Mouse (Mus musculus): ENCODE measurements around the gene Flt3l. TPM values are rescaled to one million over a fixed set of nuclear protein-coding genes. Genes with fewer than 3 reads are reported as not detected.

Gene Flt3l
- polyA plus RNA-seq, 1 experiment from 2014 or later: 1.4 TPM

DNA sequence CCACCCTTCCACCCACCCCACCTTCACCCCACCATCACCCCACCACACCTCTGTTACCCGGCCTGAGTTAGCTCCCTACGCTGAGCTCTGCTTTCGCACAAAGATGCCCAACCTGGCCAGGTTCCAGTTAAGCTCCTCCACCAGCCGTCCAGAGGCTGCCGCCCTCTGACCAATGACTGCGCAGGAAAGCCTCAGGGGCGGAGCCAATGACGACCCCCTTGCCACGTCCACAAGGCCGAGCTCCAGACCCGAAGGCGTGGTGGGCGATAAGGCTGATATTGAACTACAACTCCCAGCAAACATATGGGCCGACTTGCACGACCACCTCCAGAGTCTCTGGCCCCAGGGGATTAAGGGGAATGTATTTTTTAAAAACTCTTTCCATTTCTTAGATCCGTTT, 44.2 kb downstream of the Flt3l start, which contains the start of gene Rcn3:
TSS of gene Rcn3 (minus strand) at position 174 of the 400 bp plus-strand sequence.
- peak within 1 kb of the TSS; percentile 91 for H3K27ac ChIP-seq
- H3K9me3 ChIP-seq (replicated peaks): no peaks in the 10 kb centered on the region
- peaks cover 31% of the 10 kb centered on the region for H3K36me3 ChIP-seq
- H3K4me3 ChIP-seq: peak within 1 kb of the TSS; percentile 71
- H3K27me3 ChIP-seq (ENCODE audit: low read depth, poor library complexity, severe bottlenecking): no peaks in the 10 kb centered on the region
- peak; percentile 93 for DNase-seq (ENCODE audit: low spot score)
- peaks cover 48% of the 10 kb centered on the region for H3K4me1 ChIP-seq
- WGBS: under 1% methylated on average over 16 of the region's 16 CpGs

DNA sequence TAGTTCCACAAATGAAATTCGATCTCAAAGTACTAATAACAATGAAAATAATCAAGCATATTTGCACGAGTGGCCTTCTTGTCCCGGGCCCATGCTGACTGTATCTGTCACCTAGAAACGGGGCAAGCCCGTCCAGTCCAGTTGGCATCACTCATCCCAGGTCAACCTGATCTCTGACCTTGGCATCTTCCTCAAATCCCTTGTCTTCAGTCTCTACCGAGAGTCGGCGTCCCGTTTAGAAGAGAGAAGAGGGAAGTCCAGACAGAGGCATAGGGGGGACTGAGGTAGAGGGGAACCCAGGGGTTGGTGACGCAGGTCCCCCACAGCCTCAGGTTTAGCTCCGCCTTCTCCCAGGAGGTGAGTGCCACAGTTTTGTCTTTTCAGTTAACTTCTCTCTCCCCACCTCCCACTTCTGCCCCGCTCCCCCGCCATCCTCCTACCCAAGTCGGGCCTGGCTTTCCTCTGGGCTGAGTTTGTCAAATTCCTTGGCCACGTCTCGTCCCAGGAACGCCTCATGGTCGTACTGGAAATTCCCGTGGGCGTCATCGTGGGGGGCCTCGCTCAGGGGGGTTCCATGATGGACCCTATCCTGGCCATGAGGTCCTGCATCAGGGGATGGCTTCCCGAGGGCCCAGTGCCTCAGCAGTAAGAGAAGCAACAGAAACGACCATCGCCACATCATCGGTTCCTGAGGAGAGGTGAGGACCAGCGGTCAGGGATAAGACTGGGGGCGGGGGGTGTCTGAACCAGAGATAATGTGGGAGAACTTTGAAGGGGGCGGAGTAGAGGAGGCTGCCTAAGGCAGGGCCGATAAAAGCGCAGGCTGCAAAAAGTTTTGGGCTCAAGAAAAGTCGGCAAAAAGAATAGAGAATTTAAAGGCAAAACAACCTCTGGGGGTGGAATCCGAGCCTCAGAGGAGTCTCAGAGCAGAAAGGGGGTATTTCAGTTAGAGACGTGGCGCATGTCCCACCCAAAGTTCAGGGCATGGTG, 44.9 kb downstream of the Flt3l start:
- H3K36me3 ChIP-seq: peaks cover 38% of the 10 kb centered on the region
- peaks cover 48% of the 10 kb centered on the region for H3K4me1 ChIP-seq
- H3K4me3 ChIP-seq: peak overlapping the region; percentile 71
- H3K9me3 ChIP-seq (replicated peaks): no peaks in the 10 kb centered on the region
- peak; percentile 60 for DNase-seq (ENCODE audit: low spot score)
- no peaks in the 10 kb centered on the region for H3K27me3 ChIP-seq (ENCODE audit: low read depth, poor library complexity, severe bottlenecking)
- 14% methylated on average over 35 of the region's 35 CpGs for WGBS
- H3K27ac ChIP-seq: peak overlapping the region; percentile 91

DNA sequence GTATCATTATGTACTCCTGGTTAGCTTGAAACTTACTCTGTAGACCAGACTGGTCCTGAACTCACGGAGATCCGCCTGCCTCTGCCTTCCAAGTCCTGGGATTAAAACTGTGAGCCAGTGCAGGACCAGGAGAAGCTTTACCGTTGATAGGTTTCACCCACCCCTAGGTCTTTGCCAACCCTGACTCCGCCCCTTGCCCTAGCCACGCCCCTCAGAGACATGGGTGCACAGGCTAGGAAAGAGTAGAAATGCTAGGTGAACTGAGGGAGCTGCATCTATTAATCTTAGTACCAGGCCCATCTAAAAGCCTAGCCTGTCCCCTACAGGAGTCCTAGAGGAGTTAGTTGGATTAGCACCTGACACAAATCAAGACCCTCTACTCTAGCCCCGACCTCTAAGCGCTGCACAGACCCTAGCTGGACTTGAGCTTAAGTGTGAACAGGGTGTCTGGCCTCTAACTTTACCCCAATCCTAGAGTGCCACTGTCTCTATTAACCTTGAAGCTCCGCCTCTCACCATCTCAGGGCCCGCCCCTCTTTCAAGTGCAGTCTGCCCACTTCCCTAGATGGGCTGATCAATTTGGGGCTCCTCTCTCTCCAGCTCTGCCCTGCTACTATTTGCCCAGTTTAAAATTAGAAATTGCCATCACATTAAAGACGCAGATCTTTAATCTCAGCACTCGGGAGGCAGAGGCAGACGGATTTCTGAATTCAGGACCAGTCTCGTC, 45.8 kb downstream of the Flt3l start:
- Histone ChIP-seq H3K36me3 (peaks cover 47% of the 10 kb centered on the region), H3K9me3 (replicated peaks) (no peaks in the 10 kb centered on the region), H3K4me3 (peak overlapping the region; percentile 71), H3K27ac (peak overlapping the region; percentile 91; the same call in 1 of the 2 replicates), H3K27me3 (ENCODE audit: low read depth, poor library complexity, severe bottlenecking) (no peaks in the 10 kb centered on the region), H3K4me1 (peaks cover 45% of the 10 kb centered on the region)
- DNase-seq (ENCODE audit: low spot score): no peak
- 83% methylated on average over 13 of the region's 13 CpGs for WGBS

DNA sequence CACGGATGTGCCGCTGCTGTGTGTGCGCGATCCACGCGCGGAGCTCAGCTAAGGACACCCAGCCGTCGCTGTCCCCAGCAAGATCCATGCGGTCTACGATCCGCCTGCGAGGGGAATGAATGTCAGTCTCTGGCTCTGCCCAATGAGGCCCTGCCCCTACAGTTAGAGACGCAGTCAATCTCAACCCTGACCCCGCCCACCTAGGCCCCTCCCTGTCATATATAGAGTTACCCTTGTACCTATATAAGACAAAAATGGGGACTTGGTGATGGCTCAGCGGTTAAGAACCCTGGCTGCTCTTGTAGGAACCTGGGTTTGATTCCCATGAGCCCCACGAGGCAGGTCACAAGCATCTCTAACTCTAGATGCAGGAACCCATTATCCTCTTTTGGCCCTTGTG, 47.6 kb downstream of the Flt3l start:
- Histone ChIP-seq H3K36me3 (peaks cover 65% of the 10 kb centered on the region), H3K27ac (no peak overlapping the region), H3K4me1 (peaks cover 27% of the 10 kb centered on the region), H3K9me3 (replicated peaks) (no peaks in the 10 kb centered on the region), H3K4me3 (no peak overlapping the region), H3K27me3 (ENCODE audit: low read depth, poor library complexity, severe bottlenecking) (no peaks in the 10 kb centered on the region)
- 92% methylated on average over 17 of the region's 17 CpGs for WGBS
- DNase-seq (ENCODE audit: low spot score): no peak

DNA sequence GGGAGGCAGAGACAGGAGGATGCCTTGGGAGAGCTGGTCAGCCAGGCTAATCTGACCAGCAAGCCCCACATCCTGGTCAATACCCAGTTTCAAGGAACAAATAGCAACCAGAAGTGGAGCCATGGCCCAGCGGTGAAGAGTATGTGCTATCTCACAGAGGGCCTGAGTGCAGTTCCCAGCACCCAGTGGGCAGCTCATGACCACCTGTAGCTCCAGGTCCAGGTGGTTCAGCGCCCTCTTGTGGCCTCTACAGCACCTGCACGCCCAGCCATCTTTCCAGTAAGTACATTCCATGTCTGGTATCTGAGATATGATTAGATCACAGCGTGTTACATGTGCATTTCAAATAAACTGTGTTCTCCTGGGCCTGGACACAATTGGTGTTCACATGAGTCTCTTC, 50.1 kb downstream of the Flt3l start:
- no peaks in the 10 kb centered on the region for H3K27me3 ChIP-seq (ENCODE audit: low read depth, poor library complexity, severe bottlenecking)

DNA sequence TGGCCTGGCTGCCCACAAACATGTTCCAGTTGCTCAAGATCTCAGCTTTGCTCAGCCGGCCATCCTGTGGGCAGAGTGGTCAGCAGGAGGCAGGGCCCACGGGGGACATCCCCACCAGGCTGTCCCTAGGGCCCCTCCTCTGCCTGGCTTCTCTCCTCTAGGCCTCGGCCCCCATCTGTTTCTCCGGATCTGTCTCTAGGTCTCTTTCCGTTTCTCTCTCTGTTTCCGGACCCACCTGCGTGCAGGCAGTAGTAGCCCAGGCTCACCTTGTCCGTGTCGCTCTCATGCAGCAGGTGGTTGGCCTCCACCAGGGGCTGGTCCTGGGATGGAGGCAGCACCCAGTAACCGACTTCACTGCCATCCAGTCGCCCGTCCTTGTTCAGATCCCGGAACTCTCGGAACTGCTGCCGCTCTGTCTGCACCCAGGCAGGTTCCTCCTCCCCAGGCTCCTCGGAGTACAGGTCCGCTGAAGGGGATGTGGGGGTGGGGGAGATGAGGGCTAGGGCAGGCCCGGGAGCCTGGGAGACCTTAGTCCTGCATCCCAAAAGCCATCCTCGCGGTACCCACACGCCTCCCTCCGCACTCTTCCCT, 52.8 kb downstream of the Flt3l start:
- Histone ChIP-seq H3K4me1 (peaks cover 11% of the 10 kb centered on the region), H3K27ac (0 out of 2 replicates have a peak overlapping the region, but pooled peaks have one; percentile 46), H3K27me3 (ENCODE audit: low read depth, poor library complexity, severe bottlenecking) (no peaks in the 10 kb centered on the region), H3K4me3 (no peak overlapping the region), H3K9me3 (replicated peaks) (no peaks in the 10 kb centered on the region), H3K36me3 (peaks cover 70% of the 10 kb centered on the region)
- DNase-seq (ENCODE audit: low spot score): no peak
- 88% methylated on average over 22 of the region's 22 CpGs for WGBS

More for the DNA sequence above, 50.1 kb downstream of the Flt3l start:
- peaks cover 83% of the 10 kb centered on the region for H3K36me3 ChIP-seq
- H3K4me1 ChIP-seq: peaks cover 21% of the 10 kb centered on the region
- DNase-seq (ENCODE audit: low spot score): no peak
- H3K9me3 ChIP-seq (replicated peaks): no peaks in the 10 kb centered on the region
- 78% methylated on average over 4 of the region's 4 CpGs for WGBS
- no peak overlapping the region for H3K27ac ChIP-seq
- H3K4me3 ChIP-seq: no peak overlapping the region

DNA sequence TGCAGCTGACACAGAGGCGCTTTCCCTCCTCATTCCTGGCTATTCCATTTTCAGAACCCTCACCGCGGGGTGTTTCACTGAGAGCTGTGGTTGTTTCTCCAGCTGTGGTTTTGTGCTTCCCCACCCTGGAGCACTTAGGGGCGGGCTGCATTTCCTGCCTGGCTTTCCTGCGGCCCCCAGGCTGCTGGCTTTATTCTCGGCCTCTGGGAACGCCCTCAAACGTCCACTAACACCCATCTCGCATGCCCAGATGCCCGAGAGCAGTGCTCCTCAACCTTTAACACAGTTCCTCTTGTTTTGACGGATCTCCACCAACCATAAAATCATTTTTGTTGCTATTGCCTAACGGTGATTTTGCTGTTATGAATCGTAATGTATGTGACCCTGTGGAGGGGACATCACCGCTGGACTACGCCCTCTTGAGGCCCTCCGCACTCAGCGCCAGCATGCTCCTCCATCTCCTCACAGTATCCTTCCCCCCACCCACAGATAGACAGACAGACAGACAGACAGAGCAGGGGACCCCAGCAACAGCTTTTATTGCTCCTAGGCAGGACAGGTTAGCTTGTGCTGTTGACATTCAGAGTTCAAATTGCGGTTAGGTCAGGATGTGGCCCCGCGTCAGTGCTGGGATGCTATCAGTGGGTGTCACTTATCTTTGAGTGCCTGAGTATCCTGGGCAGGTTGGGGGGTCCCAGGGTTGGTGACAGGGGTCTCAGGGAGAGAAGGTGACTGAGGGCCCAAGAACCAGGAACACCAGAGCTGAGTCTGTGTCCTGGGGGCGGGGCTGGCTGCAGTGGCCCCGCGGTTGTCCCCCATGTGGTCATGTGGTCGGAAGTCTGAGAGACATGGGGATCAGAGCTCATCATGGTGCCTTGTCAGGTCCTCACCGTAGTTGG, 53.6 kb downstream of the Flt3l start:
- H3K27ac ChIP-seq: peak overlapping the region; percentile 46; the same call in 1 of the 2 replicates
- H3K36me3 ChIP-seq: peaks cover 69% of the 10 kb centered on the region
- H3K9me3 ChIP-seq (replicated peaks): no peaks in the 10 kb centered on the region
- no peak overlapping the region for H3K4me3 ChIP-seq
- DNase-seq (ENCODE audit: low spot score): no peak
- H3K4me1 ChIP-seq: peaks cover 11% of the 10 kb centered on the region
- WGBS: 77% methylated on average over 25 of the region's 25 CpGs
- no peaks in the 10 kb centered on the region for H3K27me3 ChIP-seq (ENCODE audit: low read depth, poor library complexity, severe bottlenecking)

DNA sequence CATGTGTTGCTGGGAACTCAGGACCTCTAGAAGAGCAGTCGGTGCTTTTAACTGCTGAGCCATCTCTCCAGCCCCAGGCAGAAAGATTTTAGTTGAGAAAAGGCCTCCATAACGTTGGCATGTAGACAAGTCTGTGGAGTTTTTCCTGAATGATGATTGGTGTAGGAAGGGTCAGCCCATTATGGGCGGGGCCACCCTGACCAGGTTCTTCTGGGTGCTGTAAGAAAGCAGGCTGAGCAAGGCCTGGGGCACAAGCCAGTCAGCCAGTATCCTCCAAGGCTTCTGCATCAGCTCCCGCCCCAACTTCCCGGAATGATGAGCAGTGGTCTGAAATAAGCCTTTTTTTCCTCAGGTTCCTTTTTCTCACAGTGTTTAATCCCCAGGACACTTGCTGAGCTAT, 55.2 kb downstream of the Flt3l start:
- no peak overlapping the region for H3K4me3 ChIP-seq
- no peak overlapping the region for H3K27ac ChIP-seq
- H3K9me3 ChIP-seq (replicated peaks): no peaks in the 10 kb centered on the region
- H3K4me1 ChIP-seq: peaks cover 11% of the 10 kb centered on the region
- no peaks in the 10 kb centered on the region for H3K27me3 ChIP-seq (ENCODE audit: low read depth, poor library complexity, severe bottlenecking)
- peaks cover 69% of the 10 kb centered on the region for H3K36me3 ChIP-seq
- 51% methylated on average over 5 of the region's 5 CpGs for WGBS
- no peak for DNase-seq (ENCODE audit: low spot score)

DNA sequence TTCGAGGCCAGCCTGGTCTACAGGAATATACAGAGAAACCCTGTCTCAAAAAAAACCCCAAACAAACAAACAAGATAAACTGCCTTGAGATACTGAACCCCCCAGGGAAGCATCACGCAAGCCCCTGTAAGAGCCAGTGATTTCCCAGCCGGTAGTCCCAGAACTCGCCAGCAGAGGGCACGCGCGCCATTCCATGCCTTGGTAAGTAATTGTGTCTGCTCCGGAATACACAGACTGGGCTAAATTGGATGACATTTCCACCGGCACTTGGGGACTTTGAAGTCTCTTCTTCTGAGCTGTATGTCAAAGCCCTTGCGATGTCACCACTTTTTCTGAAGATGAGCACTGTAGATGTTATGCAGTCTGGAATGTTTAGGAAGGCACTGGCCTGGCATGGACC, 56.4 kb downstream of the Flt3l start:
- no peaks in the 10 kb centered on the region for H3K27me3 ChIP-seq (ENCODE audit: low read depth, poor library complexity, severe bottlenecking)
- peak; percentile 96 for DNase-seq (ENCODE audit: low spot score)
- no peak overlapping the region for H3K4me3 ChIP-seq
- 2% methylated on average over 10 of the region's 10 CpGs for WGBS
- peaks cover 69% of the 10 kb centered on the region for H3K36me3 ChIP-seq
- H3K27ac ChIP-seq: no peak overlapping the region
- H3K4me1 ChIP-seq: peaks cover 11% of the 10 kb centered on the region
- no peaks in the 10 kb centered on the region for H3K9me3 ChIP-seq (replicated peaks)
